Mouse (Mus musculus): ENCODE measurements around the gene Zfhx3. TPM values are rescaled to one million over a fixed set of nuclear protein-coding genes. Genes with fewer than 3 reads are reported as not detected.

The Zfhx3 gene
- polyA plus RNA-seq, 1 experiment: 17.1 TPM

GRCm38 (mm10) chr8:108125491-108125890 lies 183.0 kb downstream of the Zfhx3 start:
- TF ChIP-seq POLR2A (IDR thresholded peaks at IDR 0.05; ENCODE audit: borderline replicate concordance, low read depth, low read length) (no peak), CTCF (IDR thresholded peaks at IDR 0.05; ENCODE audit: low read depth, low read length) (no peak)
- no peaks in the 10 kb centered on the region for H3K4me1 ChIP-seq (ENCODE audit: control insufficient read depth, insufficient read depth, low read length)
- H3K4me3 ChIP-seq (ENCODE audit: insufficient read depth, low read length): no peak overlapping the region
- no peak overlapping the region for H3K27ac ChIP-seq (ENCODE audit: insufficient read depth, low read depth, low read length)

- TF ChIP-seq CTCF (IDR thresholded peaks at IDR 0.05; ENCODE audit: low read depth, low read length): no peak
- no peak for TF ChIP-seq POLR2A (IDR thresholded peaks at IDR 0.05; ENCODE audit: borderline replicate concordance, low read depth, low read length)
- H3K4me1 ChIP-seq (ENCODE audit: control insufficient read depth, insufficient read depth, low read length): no peaks in the 10 kb centered on the region
- no peak overlapping the region for H3K27ac ChIP-seq (ENCODE audit: insufficient read depth, low read depth, low read length)
- no peak overlapping the region for H3K4me3 ChIP-seq (ENCODE audit: insufficient read depth, low read length)
Measured at GRCm38 (mm10) chr8:108146536-108146935, 204.1 kb downstream of the Zfhx3 start.

GRCm38 (mm10) chr8:108148599-108149249 lies 206.3 kb downstream of the Zfhx3 start:
- no peak for TF ChIP-seq POLR2A (IDR thresholded peaks at IDR 0.05; ENCODE audit: borderline replicate concordance, low read depth, low read length)
- TF ChIP-seq CTCF (IDR thresholded peaks at IDR 0.05; ENCODE audit: low read depth, low read length): no peak
- H3K4me3 ChIP-seq (ENCODE audit: insufficient read depth, low read length): no peak overlapping the region
- no peak overlapping the region for H3K27ac ChIP-seq (ENCODE audit: insufficient read depth, low read depth, low read length)
- no peaks in the 10 kb centered on the region for H3K4me1 ChIP-seq (ENCODE audit: control insufficient read depth, insufficient read depth, low read length)

GRCm38 (mm10) chr8:108170804-108171203 lies 228.4 kb downstream of the Zfhx3 start:
- Histone ChIP-seq H3K4me3 (ENCODE audit: insufficient read depth, low read length) (no peak overlapping the region), H3K4me1 (ENCODE audit: control insufficient read depth, insufficient read depth, low read length) (no peaks in the 10 kb centered on the region), H3K27ac (ENCODE audit: insufficient read depth, low read depth, low read length) (no peak overlapping the region)
- TF ChIP-seq POLR2A (IDR thresholded peaks at IDR 0.05; ENCODE audit: borderline replicate concordance, low read depth, low read length) (no peak), CTCF (IDR thresholded peaks at IDR 0.05; ENCODE audit: low read depth, low read length) (no peak)

- TF ChIP-seq POLR2A (IDR thresholded peaks at IDR 0.05; ENCODE audit: borderline replicate concordance, low read depth, low read length) (no peak), CTCF (IDR thresholded peaks at IDR 0.05; ENCODE audit: low read depth, low read length) (no peak)
Measured at GRCm38 (mm10) chr8:108183296-108183695, 240.9 kb downstream of the Zfhx3 start.

GRCm38 (mm10) chr8:108183948-108184347 lies 241.5 kb downstream of the Zfhx3 start:
- no peak for TF ChIP-seq POLR2A (IDR thresholded peaks at IDR 0.05; ENCODE audit: borderline replicate concordance, low read depth, low read length)
- TF ChIP-seq CTCF (IDR thresholded peaks at IDR 0.05; ENCODE audit: low read depth, low read length): no peak
- H3K27ac ChIP-seq (ENCODE audit: insufficient read depth, low read depth, low read length): no peak overlapping the region
- no peaks in the 10 kb centered on the region for H3K4me1 ChIP-seq (ENCODE audit: control insufficient read depth, insufficient read depth, low read length)
- H3K4me3 ChIP-seq (ENCODE audit: insufficient read depth, low read length): no peak overlapping the region

More at GRCm38 (mm10) chr8:108183296-108183695, 240.9 kb downstream of the Zfhx3 start:
- Histone ChIP-seq H3K27ac (ENCODE audit: insufficient read depth, low read depth, low read length) (no peak overlapping the region), H3K4me3 (ENCODE audit: insufficient read depth, low read length) (no peak overlapping the region), H3K4me1 (ENCODE audit: control insufficient read depth, insufficient read depth, low read length) (no peaks in the 10 kb centered on the region)

- Histone ChIP-seq H3K4me1 (ENCODE audit: control insufficient read depth, insufficient read depth, low read length) (no peaks in the 10 kb centered on the region), H3K4me3 (ENCODE audit: insufficient read depth, low read length) (no peak overlapping the region), H3K27ac (ENCODE audit: insufficient read depth, low read depth, low read length) (no peak overlapping the region)
- no peak for TF ChIP-seq POLR2A (IDR thresholded peaks at IDR 0.05; ENCODE audit: borderline replicate concordance, low read depth, low read length)
- no peak for TF ChIP-seq CTCF (IDR thresholded peaks at IDR 0.05; ENCODE audit: low read depth, low read length)
Measured at GRCm38 (mm10) chr8:108186289-108186688, 243.8 kb downstream of the Zfhx3 start.

- Histone ChIP-seq H3K4me3 (ENCODE audit: insufficient read depth, low read length) (no peak overlapping the region), H3K4me1 (ENCODE audit: control insufficient read depth, insufficient read depth, low read length) (no peaks in the 10 kb centered on the region), H3K27ac (ENCODE audit: insufficient read depth, low read depth, low read length) (no peak overlapping the region)
- no peak for TF ChIP-seq CTCF (IDR thresholded peaks at IDR 0.05; ENCODE audit: low read depth, low read length)
- TF ChIP-seq POLR2A (IDR thresholded peaks at IDR 0.05; ENCODE audit: borderline replicate concordance, low read depth, low read length): no peak
Measured at GRCm38 (mm10) chr8:108188044-108188443, 245.6 kb downstream of the Zfhx3 start.

- no peak overlapping the region for H3K4me3 ChIP-seq (ENCODE audit: insufficient read depth, low read length)
- no peak overlapping the region for H3K27ac ChIP-seq (ENCODE audit: insufficient read depth, low read depth, low read length)
- no peaks in the 10 kb centered on the region for H3K4me1 ChIP-seq (ENCODE audit: control insufficient read depth, insufficient read depth, low read length)
- TF ChIP-seq POLR2A (IDR thresholded peaks at IDR 0.05; ENCODE audit: borderline replicate concordance, low read depth, low read length) (no peak), CTCF (IDR thresholded peaks at IDR 0.05; ENCODE audit: low read depth, low read length) (no peak)
Measured at GRCm38 (mm10) chr8:108194571-108194970, 252.1 kb downstream of the Zfhx3 start.

GRCm38 (mm10) chr8:108215026-108215425 lies 272.6 kb downstream of the Zfhx3 start:
- H3K4me3 ChIP-seq (ENCODE audit: insufficient read depth, low read length): no peak overlapping the region
- TF ChIP-seq CTCF (IDR thresholded peaks at IDR 0.05; ENCODE audit: low read depth, low read length) (no peak), POLR2A (IDR thresholded peaks at IDR 0.05; ENCODE audit: borderline replicate concordance, low read depth, low read length) (no peak)
- H3K4me1 ChIP-seq (ENCODE audit: control insufficient read depth, insufficient read depth, low read length): no peaks in the 10 kb centered on the region
- H3K27ac ChIP-seq (ENCODE audit: insufficient read depth, low read depth, low read length): no peak overlapping the region
